Mouse (Mus musculus) embryonic facial prominence, embryonic 14.5 days (tissue): ENCODE data around the gene Grk5. TPM values are rescaled to one million over a fixed set of nuclear protein-coding genes. Genes with fewer than 3 reads are reported as not detected.

Experiments used
- ATAC-seq: fragments of 200-750 bp; cut with Nextera tagmentation; 2 replicates; pipeline ENCODE4 v1.8.0; 2017; ENCODE audit warnings: low read depth, moderate number of reproducible peaks, moderate TSS enrichment
- DNase-seq: peaks from one replicate; pipeline ENCODE4 v3.0.0-alpha.2; 2015; ENCODE audit warnings: low spot score
- H3K27ac ChIP-seq: fragments of 300-500 bp; sonication (generic); replicated peaks from 2 replicates; pipeline ENCODE4 v1.5.1; 2014; ENCODE audit warnings: low read depth, mild to moderate bottlenecking, low read length, moderate library complexity
- H3K27me3 ChIP-seq: fragments of 300-500 bp; sonication (generic); replicated peaks from 2 replicates; pipeline ENCODE4 v1.6.1; 2014; ENCODE audit warnings: low read length; ENCODE audit not compliant: control insufficient read depth, insufficient read depth
- H3K36me3 ChIP-seq: fragments of 300-500 bp; sonication (generic); 2 replicates; pipeline ENCODE4 v1.6.1; 2014; ENCODE audit warnings: low read length, mixed read lengths; ENCODE audit not compliant: control insufficient read depth, insufficient read depth
- H3K4me1 ChIP-seq: fragments of 300-500 bp; sonication (generic); 2 replicates; pipeline ENCODE4 v1.6.1; 2014; ENCODE audit warnings: antibody characterized with exemption, low read length; ENCODE audit not compliant: control insufficient read depth, insufficient read depth
- H3K4me2 ChIP-seq: fragments of 300-500 bp; sonication (generic); 2 replicates; pipeline ENCODE4 v1.6.1; 2014; ENCODE audit warnings: low read depth, mild to moderate bottlenecking, low read length, moderate library complexity, mixed read lengths
- H3K4me3 ChIP-seq: fragments of 300-500 bp; sonication (generic); 2 replicates; pipeline ENCODE4 v1.5.1; 2014; ENCODE audit warnings: low read depth, mild to moderate bottlenecking, low read length
- H3K9ac ChIP-seq: fragments of 300-500 bp; sonication (generic); 2 replicates; pipeline ENCODE4 v1.6.1; 2014; ENCODE audit warnings: low read depth, mild to moderate bottlenecking, low read length, moderate library complexity, mixed read lengths
- H3K9me3 ChIP-seq: fragments of 300-500 bp; sonication (generic); 2 replicates; pipeline ENCODE4 v1.6.1; 2016; ENCODE audit warnings: low read length; ENCODE audit not compliant: control insufficient read depth
- WGBS: fragments of 180-500 bp; shearing (Covaris S2); extraction: QIAGEN DNeasy Blood & Tissue Kit; methylation state at CpG from one replicate; pipeline ENCODE4 v1.1.7; 2014; 5-methylcytosine and 5-hydroxymethylcytosine counted together
- polyA plus RNA-seq: library from polyadenylated mRNA; unstranded; fragments of >200 nt; fragmentation: Nextera tagmentation; extraction: Ambion mirVana; gene quantifications from 2 replicates; pipeline ENCODE4 v1.2.1, GENCODE M21; 2014

The Grk5 gene
- polyA plus RNA-seq, 1 experiment from 2014 or later = 2.8 TPM

GRCm38 (mm10) chr19:61048646-61049045 is 159.1 kb downstream of the Grk5 start:
- Histone ChIP-seq H3K27ac (no peak overlapping the region), H3K4me2 (no peak overlapping the region), H3K9ac (no peak overlapping the region), H3K9me3 (no peaks in the 10 kb centered on the region; the same call in 1 of the 2 replicates), H3K36me3 (no peaks in the 10 kb centered on the region), H3K4me1 (no peaks in the 10 kb centered on the region), H3K27me3 (no peaks in the 10 kb centered on the region), H3K4me3 (no peak overlapping the region)
- WGBS = 70% methylated on average over 2 of the region's 2 CpGs
- ATAC-seq = no peak
- peak; percentile 41 for DNase-seq

GRCm38 (mm10) chr19:61049413-61049812 is 159.9 kb downstream of the Grk5 start:
- H3K4me1 ChIP-seq = no peaks in the 10 kb centered on the region
- no peaks in the 10 kb centered on the region for H3K27me3 ChIP-seq
- WGBS = 54% methylated on average over 1 of the region's 1 CpGs
- H3K4me3 ChIP-seq = no peak overlapping the region
- peak; percentile 64 for DNase-seq
- no peaks in the 10 kb centered on the region for H3K36me3 ChIP-seq
- H3K4me2 ChIP-seq = no peak overlapping the region
- no peak for ATAC-seq
- peaks cover 4% of the 10 kb centered on the region; the same call in 1 of the 2 replicates for H3K9me3 ChIP-seq
- no peak overlapping the region; the same call in 1 of the 2 replicates for H3K27ac ChIP-seq
- no peak overlapping the region for H3K9ac ChIP-seq

DNA sequence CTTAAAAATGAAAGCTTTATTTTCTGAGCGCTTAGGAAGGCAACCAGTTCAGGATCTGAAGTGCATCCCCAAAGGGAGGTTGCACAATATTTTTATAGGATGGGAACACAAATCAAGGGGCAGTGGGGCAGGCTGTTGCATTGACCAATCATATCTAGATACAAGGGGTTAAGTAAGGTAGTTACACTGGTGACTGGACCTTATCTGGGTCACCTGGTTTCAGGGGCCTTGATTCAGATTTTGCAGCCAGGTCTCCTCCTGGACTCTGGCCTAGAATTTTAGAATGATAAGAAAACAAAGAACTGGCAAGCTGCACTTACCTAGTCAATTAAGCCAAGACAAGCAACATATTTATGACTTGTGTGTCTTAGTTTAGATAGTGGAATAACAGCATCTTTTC is 161.6 kb downstream of the Grk5 start:
- H3K4me1 ChIP-seq = no peaks in the 10 kb centered on the region
- WGBS = 90% methylated on average over 1 of the region's 1 CpGs
- no peak for ATAC-seq

DNA sequence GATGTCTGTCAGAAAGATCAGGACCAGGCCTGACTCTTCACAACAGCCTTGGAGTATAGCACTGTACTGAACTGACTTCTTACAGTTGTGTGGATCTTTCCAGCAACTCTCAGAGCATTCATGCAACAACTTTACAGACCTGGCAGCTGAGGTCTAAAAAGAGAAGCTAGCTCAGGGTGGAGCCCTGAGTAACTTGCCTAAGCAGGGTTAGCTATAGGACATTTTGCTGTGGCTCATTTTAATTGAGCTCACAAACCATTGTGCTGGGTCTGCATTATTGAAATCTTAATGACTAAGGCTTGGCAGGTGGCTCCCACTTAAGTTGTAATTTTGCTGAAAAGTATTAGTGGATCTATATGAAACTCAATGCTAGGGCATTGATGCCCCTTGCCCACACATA is 162.5 kb downstream of the Grk5 start:
- H3K27ac ChIP-seq = no peak overlapping the region
- H3K27me3 ChIP-seq = no peaks in the 10 kb centered on the region
- ATAC-seq (no peak), DNase-seq (no peak)
- no peaks in the 10 kb centered on the region for H3K36me3 ChIP-seq
- H3K4me2 ChIP-seq = no peak overlapping the region
- H3K9ac ChIP-seq = no peak overlapping the region
- H3K9me3 ChIP-seq = peaks cover 4% of the 10 kb centered on the region; the same call in 1 of the 2 replicates
- H3K4me1 ChIP-seq = no peaks in the 10 kb centered on the region
- H3K4me3 ChIP-seq = no peak overlapping the region

More for the DNA sequence above, 161.6 kb downstream of the Grk5 start:
- no peaks in the 10 kb centered on the region for H3K27me3 ChIP-seq
- H3K4me2 ChIP-seq = no peak overlapping the region
- no peak for DNase-seq
- no peak overlapping the region for H3K9ac ChIP-seq
- H3K27ac ChIP-seq = no peak overlapping the region
- H3K36me3 ChIP-seq = no peaks in the 10 kb centered on the region
- H3K9me3 ChIP-seq = peaks cover 4% of the 10 kb centered on the region; the same call in 1 of the 2 replicates
- H3K4me3 ChIP-seq = no peak overlapping the region

- Histone ChIP-seq H3K9ac (no peak overlapping the region), H3K27ac (no peak overlapping the region), H3K36me3 (no peaks in the 10 kb centered on the region), H3K4me2 (no peak overlapping the region), H3K4me1 (no peaks in the 10 kb centered on the region), H3K4me3 (no peak overlapping the region), H3K27me3 (no peaks in the 10 kb centered on the region), H3K9me3 (peaks cover 4% of the 10 kb centered on the region; the same call in 1 of the 2 replicates)
- ATAC-seq (no peak), DNase-seq (no peak)
These were observed 163.2 kb downstream of the Grk5 start for GRCm38 (mm10) chr19:61052786-61053185.

GRCm38 (mm10) chr19:61056783-61057410 is 167.3 kb downstream of the Grk5 start:
- Histone ChIP-seq H3K9ac (no peak overlapping the region), H3K4me1 (no peaks in the 10 kb centered on the region), H3K4me2 (no peak overlapping the region), H3K36me3 (no peaks in the 10 kb centered on the region), H3K27me3 (no peaks in the 10 kb centered on the region), H3K9me3 (peaks cover 4% of the 10 kb centered on the region; the same call in 1 of the 2 replicates), H3K27ac (no peak overlapping the region), H3K4me3 (no peak overlapping the region)
- no peak for DNase-seq
- 54% methylated on average over 5 of the region's 5 CpGs for WGBS
- ATAC-seq = no peak

DNA sequence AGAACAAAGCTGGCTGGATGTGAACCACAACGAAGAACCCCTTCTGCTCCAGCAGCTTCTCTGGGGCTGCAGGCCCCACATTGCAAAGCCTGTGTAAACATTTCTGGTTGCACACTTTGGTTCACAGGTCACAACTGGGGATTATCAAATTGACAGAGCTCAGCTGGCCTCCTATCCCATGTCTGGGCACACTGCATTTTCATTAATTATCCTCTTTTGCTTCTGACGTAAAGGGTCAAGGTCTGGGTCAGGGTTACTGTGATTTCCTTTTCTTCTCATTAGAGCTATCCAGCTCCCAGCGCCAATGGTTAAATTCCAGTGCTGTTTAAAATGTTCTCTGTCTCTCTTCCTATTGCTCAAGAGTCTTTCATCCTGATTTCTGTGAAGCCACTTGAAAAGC is 168.0 kb downstream of the Grk5 start:
- Histone ChIP-seq H3K4me3 (no peak overlapping the region), H3K4me1 (no peaks in the 10 kb centered on the region), H3K4me2 (no peak overlapping the region), H3K9ac (no peak overlapping the region), H3K27ac (no peak overlapping the region), H3K27me3 (no peaks in the 10 kb centered on the region), H3K36me3 (no peaks in the 10 kb centered on the region), H3K9me3 (peaks cover 4% of the 10 kb centered on the region; the same call in 1 of the 2 replicates)
- WGBS = 20% methylated on average over 3 of the region's 3 CpGs
- DNase-seq = no peak
- no peak for ATAC-seq

DNA sequence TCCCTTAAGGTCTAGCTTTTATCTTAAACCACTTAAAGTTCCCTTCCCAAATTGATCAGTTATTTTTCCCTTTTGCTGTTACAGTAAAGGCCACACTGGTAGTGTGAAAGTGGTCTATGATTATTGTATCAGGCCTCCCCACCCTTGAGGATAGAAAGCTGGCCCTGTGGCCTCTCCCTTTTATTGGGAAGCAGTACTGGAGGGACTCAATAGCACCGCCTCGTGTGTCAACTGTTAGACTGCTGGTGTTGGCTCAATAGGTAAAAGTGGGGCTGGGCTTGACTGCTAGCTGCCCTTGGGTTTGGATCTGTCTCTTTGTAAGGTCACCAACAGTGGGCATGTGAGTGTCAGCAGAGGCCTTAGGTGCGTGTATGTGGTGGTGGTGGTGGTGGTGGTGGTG is 174.8 kb downstream of the Grk5 start:
- no peak for DNase-seq
- Histone ChIP-seq H3K9ac (no peak overlapping the region), H3K4me1 (no peaks in the 10 kb centered on the region), H3K36me3 (no peaks in the 10 kb centered on the region), H3K27ac (no peak overlapping the region), H3K4me3 (no peak overlapping the region), H3K27me3 (no peaks in the 10 kb centered on the region), H3K9me3 (no peaks in the 10 kb centered on the region), H3K4me2 (no peak overlapping the region)
- 82% methylated on average over 2 of the region's 3 CpGs for WGBS
- no peak for ATAC-seq

DNA sequence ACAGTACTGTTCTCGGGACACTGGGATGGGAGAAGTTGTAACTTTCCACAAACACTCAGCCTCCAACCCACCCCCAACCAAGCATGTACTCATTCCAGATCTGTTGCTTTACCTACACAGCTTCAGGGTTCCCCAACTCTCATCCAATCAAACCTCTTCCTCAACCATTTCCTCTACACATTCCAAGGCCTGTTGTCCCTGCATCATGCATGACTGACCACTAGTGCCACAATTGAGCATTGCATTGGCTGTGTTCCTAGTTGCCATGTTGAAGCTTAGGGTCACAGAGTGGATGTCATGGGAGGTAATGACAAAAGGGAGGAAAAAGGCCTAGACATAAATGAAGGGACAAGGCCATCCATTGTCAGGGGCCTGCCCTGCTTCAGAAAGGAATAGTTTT is 175.5 kb downstream of the Grk5 start:
- Histone ChIP-seq H3K27ac (no peak overlapping the region), H3K9ac (no peak overlapping the region), H3K4me3 (no peak overlapping the region), H3K27me3 (no peaks in the 10 kb centered on the region), H3K36me3 (no peaks in the 10 kb centered on the region), H3K4me1 (no peaks in the 10 kb centered on the region), H3K9me3 (no peaks in the 10 kb centered on the region), H3K4me2 (no peak overlapping the region)
- no peak for DNase-seq
- WGBS = 92% methylated on average over 1 of the region's 1 CpGs
- no peak for ATAC-seq
